Mouse (Mus musculus) bone marrow macrophage, adult 2 months (primary cell): ENCODE data around the gene Cnih1.

Experiments
- CTCF ChIP-seq: IDR thresholded peaks from 2 replicates; pipeline ENCODE4 v1.5.1; 2012; ENCODE audit warnings: low read depth, mild to moderate bottlenecking, low read length, moderate library complexity
- POLR2A ChIP-seq: IDR thresholded peaks from 2 replicates; pipeline ENCODE4 v1.6.1; 2012; ENCODE audit warnings: mild to moderate bottlenecking, low read depth, low read length, borderline replicate concordance

- TF ChIP-seq CTCF (no peak), POLR2A (no peak)
Measured at GRCm38 (mm10) chr14:46761186-46761585, 27.0 kb downstream of the Cnih1 start.
